Mouse (Mus musculus) embryonic facial prominence, embryonic 15.5 days (tissue): ENCODE measurements around the gene Uqcc3. TPM values are rescaled to one million over a fixed set of nuclear protein-coding genes. Genes with fewer than 3 reads are reported as not detected.

Experiments used
- microRNA-seq: library from miRNA; unstranded; fragments of <30 nt; microRNA quantifications from one replicate; pipeline ENCODE4, GENCODE M21; 2016; ENCODE audit warnings: borderline number of aligned reads
- polyA plus RNA-seq: library from polyadenylated mRNA; unstranded; fragments of >200 nt; fragmentation: Nextera tagmentation; extraction: Ambion mirVana; gene quantifications from 2 replicates; pipeline ENCODE4 v1.2.1, GENCODE M21; 2015

The Uqcc3 gene
- polyA plus RNA-seq, 1 experiment from 2014 or later: 65.1 TPM

Small RNA genes within 50 kb of the gene (microRNA-seq; reads per million reads assigned to microRNA genes)
- gene Mir5136: not detected

Other genes with a start within 250 kb of the Uqcc3 start
- gene Chrm1, start 217.1 kb downstream of the Uqcc3 start, polyA plus RNA-seq: 0.76 and 0.83 TPM in 2 replicates
- 122 and 128 TPM in 2 replicates for gene Slc3a2, start 157.6 kb downstream of the Uqcc3 start, polyA plus RNA-seq
- gene Wdr74, start 145.1 kb downstream of the Uqcc3 start, polyA plus RNA-seq: 89.0 and 90.8 TPM in 2 replicates
- gene 1700092M07Rik, start 140.2 kb downstream of the Uqcc3 start, polyA plus RNA-seq: 0.70 and 1.2 TPM in 2 replicates
- gene Stx5a, start 139.5 kb downstream of the Uqcc3 start, polyA plus RNA-seq: 168 and 175 TPM in 2 replicates
- gene Nxf1, start 123.8 kb downstream of the Uqcc3 start, polyA plus RNA-seq: 175 and 192 TPM in 2 replicates
- 172 and 173 TPM in 2 replicates for gene Tmem223, start 109.9 kb downstream of the Uqcc3 start, polyA plus RNA-seq
- 82.8 and 88.3 TPM in 2 replicates for gene Tmem179b, start 106.5 kb downstream of the Uqcc3 start, polyA plus RNA-seq
- gene Taf6l, start 94.5 kb downstream of the Uqcc3 start, polyA plus RNA-seq: 27.3 and 30.0 TPM in 2 replicates
- gene Polr2g, start 82.3 kb downstream of the Uqcc3 start, polyA plus RNA-seq: 153 and 160 TPM in 2 replicates
- gene Zbtb3, start 78.4 kb downstream of the Uqcc3 start, polyA plus RNA-seq: 5.6 and 5.9 TPM in 2 replicates
- 53.0 and 58.4 TPM in 2 replicates for gene Ttc9c, start 61.6 kb downstream of the Uqcc3 start, polyA plus RNA-seq
- gene Hnrnpul2, start 60.9 kb downstream of the Uqcc3 start, polyA plus RNA-seq: 6.0 and 7.1 TPM in 2 replicates
- gene AC129217.1, start 51.1 kb downstream of the Uqcc3 start, polyA plus RNA-seq: not detected in 2 replicates
- 68.8 and 78.0 TPM in 2 replicates for gene Bscl2, start 43.5 kb downstream of the Uqcc3 start, polyA plus RNA-seq
- gene Gng3, start 41.7 kb downstream of the Uqcc3 start, polyA plus RNA-seq: 5.1 and 7.5 TPM in 2 replicates
- 2.0 and 3.5 TPM in 2 replicates for gene Lrrn4cl, start 30.2 kb downstream of the Uqcc3 start, polyA plus RNA-seq
- 177 and 194 TPM in 2 replicates for gene Ubxn1, start 9.4 kb downstream of the Uqcc3 start, polyA plus RNA-seq
- 58.7 and 61.4 TPM in 2 replicates for gene Lbhd1, start 2.8 kb upstream of the Uqcc3 start, polyA plus RNA-seq
- gene Gm49403, start 3.0 kb upstream of the Uqcc3 start, polyA plus RNA-seq: not detected in 2 replicates
- 82.8 and 84.2 TPM in 2 replicates for gene 1810009A15Rik, start 7.9 kb upstream of the Uqcc3 start, polyA plus RNA-seq
- gene Gm49416, start 8.0 kb upstream of the Uqcc3 start, polyA plus RNA-seq: 0.24 TPM in 1 of 2 replicates, not detected in the other
- gene Ints5, start 12.1 kb upstream of the Uqcc3 start, polyA plus RNA-seq: 42.7 and 45.8 TPM in 2 replicates
- gene Ganab, start 17.1 kb upstream of the Uqcc3 start, polyA plus RNA-seq: 99.0 and 104 TPM in 2 replicates
- gene B3gat3, start 39.5 kb upstream of the Uqcc3 start, polyA plus RNA-seq: 51.5 and 53.3 TPM in 2 replicates
- gene Rom1, start 48.4 kb upstream of the Uqcc3 start, polyA plus RNA-seq: 4.2 and 4.5 TPM in 2 replicates
- gene Eml3, start 48.6 kb upstream of the Uqcc3 start, polyA plus RNA-seq: 41.3 and 43.1 TPM in 2 replicates
- 155 and 156 TPM in 2 replicates for gene Mta2, start 61.0 kb upstream of the Uqcc3 start, polyA plus RNA-seq
- 31.0 and 32.8 TPM in 2 replicates for gene Tut1, start 72.9 kb upstream of the Uqcc3 start, polyA plus RNA-seq
- gene Eef1g, start 86.1 kb upstream of the Uqcc3 start, polyA plus RNA-seq: 443 and 458 TPM in 2 replicates
- 71.9 and 92.4 TPM in 2 replicates for gene Ahnak, start 108.4 kb upstream of the Uqcc3 start, polyA plus RNA-seq
- gene Scgb1a1, start 207.0 kb upstream of the Uqcc3 start, polyA plus RNA-seq: 1.3 and 1.4 TPM in 2 replicates